Mouse (Mus musculus): ENCODE measurements around the gene Psmd4.

DNA sequence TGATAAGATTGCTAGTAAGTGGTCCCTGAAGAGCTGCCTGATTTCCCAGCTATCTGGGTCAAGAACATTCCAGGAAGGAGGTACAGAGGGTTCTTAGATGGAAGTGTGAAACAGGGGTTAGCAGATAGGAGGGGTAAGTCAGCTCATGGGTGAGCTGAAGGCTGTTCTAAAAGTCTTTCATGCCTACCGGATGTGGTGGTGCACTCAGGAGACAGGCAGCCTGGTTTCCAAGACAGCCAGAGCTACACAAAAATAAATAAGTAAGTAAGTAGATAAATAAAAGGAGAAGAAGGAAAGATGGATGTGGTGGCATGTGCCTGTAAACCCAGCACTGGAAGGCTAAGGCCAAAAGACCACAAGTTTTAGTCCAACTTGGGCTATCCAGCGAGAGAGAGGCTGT, 23.7 kb downstream of the Psmd4 start:
- TF ChIP-seq MAFK (IDR thresholded peaks at IDR 0.05; ENCODE audit: insufficient read depth, low read depth, low read length) (no peak), ZC3H11A (IDR thresholded peaks at IDR 0.05; ENCODE audit: borderline replicate concordance, low read depth, low read length) (no peak), CHD2 (IDR thresholded peaks at IDR 0.05; ENCODE audit: low read depth, low read length) (no peak), ZNF384 (IDR thresholded peaks at IDR 0.05; ENCODE audit: low read depth, low read length) (no peak), HCFC1 (IDR thresholded peaks at IDR 0.05; ENCODE audit: borderline replicate concordance, insufficient read depth, low read length) (no peak)

Measured in ES-E14 (cell line).